Mouse (Mus musculus) heart, embryonic 10.5 days (tissue): ENCODE results near the gene Gm45716. TPM values are rescaled to one million over a fixed set of nuclear protein-coding genes. Genes with fewer than 3 reads are reported as not detected.

Experiments
- DNase-seq: peaks from one replicate; pipeline ENCODE4 v3.0.0-alpha.2; 2017; ENCODE audit warnings: low spot score
- H3K27ac ChIP-seq: fragments of 300-500 bp; sonication (generic); 2 replicates; pipeline ENCODE4 v1.5.1; 2016; ENCODE audit warnings: mild to moderate bottlenecking
- H3K27me3 ChIP-seq: fragments of 300-500 bp; sonication (generic); 2 replicates; pipeline ENCODE4 v1.6.1; 2016; ENCODE audit warnings: mild to moderate bottlenecking; ENCODE audit not compliant: poor library complexity, insufficient read depth, severe bottlenecking
- H3K36me3 ChIP-seq: fragments of 300-500 bp; sonication (generic); 2 replicates; pipeline ENCODE4 v1.6.1; 2016; ENCODE audit warnings: mild to moderate bottlenecking, moderate library complexity
- H3K4me1 ChIP-seq: fragments of 300-500 bp; sonication (generic); 2 replicates; pipeline ENCODE4 v1.6.1; 2016; ENCODE audit warnings: mild to moderate bottlenecking
- H3K4me3 ChIP-seq: fragments of 300-500 bp; sonication (generic); 2 replicates; pipeline ENCODE4 v1.5.1; 2016; ENCODE audit warnings: mild to moderate bottlenecking, moderate library complexity
- H3K9me3 ChIP-seq: fragments of 300-500 bp; sonication (generic); 2 replicates; pipeline ENCODE4 v1.6.1; 2016; ENCODE audit warnings: mild to moderate bottlenecking, moderate library complexity
- WGBS: fragments of 180-500 bp; shearing (Covaris S2); methylation state at CpG from one replicate; pipeline ENCODE4 v1.1.7; 2016; 5-methylcytosine and 5-hydroxymethylcytosine counted together
- polyA plus RNA-seq: library from polyadenylated mRNA; unstranded; fragments of >200 nt; fragmentation: Nextera tagmentation; extraction: Ambion mirVana; gene quantifications from 2 replicates; pipeline ENCODE4 v1.2.1, GENCODE M21; 2016

Gene Gm45716
- polyA plus RNA-seq, 1 experiment from 2014 or later: 47.3 TPM

GRCm38 (mm10) chr11:90246676-90247075 is 59.2 kb downstream of the Gm45716 start:
- no peak for DNase-seq
- H3K36me3 ChIP-seq: no peaks in the 10 kb centered on the region
- no peaks in the 10 kb centered on the region for H3K27me3 ChIP-seq
- WGBS: 79% methylated on average over 4 of the region's 4 CpGs
- no peak overlapping the region for H3K27ac ChIP-seq
- H3K4me1 ChIP-seq: peaks cover 15% of the 10 kb centered on the region
- H3K9me3 ChIP-seq: no peaks in the 10 kb centered on the region
- no peak overlapping the region for H3K4me3 ChIP-seq

GRCm38 (mm10) chr11:90247793-90248192 is 60.3 kb downstream of the Gm45716 start:
- WGBS: 55% methylated on average over 4 of the region's 4 CpGs
- no peak for DNase-seq
- no peaks in the 10 kb centered on the region for H3K9me3 ChIP-seq

GRCm38 (mm10) chr11:90249025-90249650 is 61.7 kb downstream of the Gm45716 start, which contains the start of gene Mmd:
Mmd (plus strand) TSS chr11:90249456.
- peak within 1 kb of the TSS; percentile 94 for H3K4me3 ChIP-seq
- peaks cover 35% of the 10 kb centered on the region for H3K4me1 ChIP-seq
- H3K27ac ChIP-seq: peak within 1 kb of the TSS; percentile 98
- peak; percentile 99 for DNase-seq
- H3K36me3 ChIP-seq: 0 out of 2 replicates have a peak, but pooled peaks cover 4% of the 10 kb centered on the region
- no peaks in the 10 kb centered on the region for H3K27me3 ChIP-seq
- no peaks in the 10 kb centered on the region for H3K9me3 ChIP-seq
- WGBS: under 1% methylated on average over 42 of the region's 51 CpGs

More at GRCm38 (mm10) chr11:90247793-90248192, 60.3 kb downstream of the Gm45716 start:
- H3K4me3 ChIP-seq: no peak overlapping the region
- H3K27ac ChIP-seq: no peak overlapping the region
- H3K27me3 ChIP-seq: no peaks in the 10 kb centered on the region
- peaks cover 24% of the 10 kb centered on the region for H3K4me1 ChIP-seq
- 0 out of 2 replicates have a peak, but pooled peaks cover under 1% of the 10 kb centered on the region for H3K36me3 ChIP-seq

GRCm38 (mm10) chr11:90249701-90250141 is 62.2 kb downstream of the Gm45716 start:
- Histone ChIP-seq H3K27me3 (no peaks in the 10 kb centered on the region), H3K4me3 (peak overlapping the region; percentile 94), H3K9me3 (no peaks in the 10 kb centered on the region), H3K4me1 (peaks cover 41% of the 10 kb centered on the region), H3K27ac (peak overlapping the region; percentile 98), H3K36me3 (0 out of 2 replicates have a peak, but pooled peaks cover 4% of the 10 kb centered on the region)
- DNase-seq: no peak
- WGBS: 0% methylated on average over 22 of the region's 22 CpGs

GRCm38 (mm10) chr11:90250189-90250588 is 62.7 kb downstream of the Gm45716 start:
- H3K4me1 ChIP-seq: peaks cover 46% of the 10 kb centered on the region

GRCm38 (mm10) chr11:90250730-90251129 is 63.2 kb downstream of the Gm45716 start:
- WGBS: 40% methylated on average over 7 of the region's 7 CpGs
- Histone ChIP-seq H3K4me3 (peak overlapping the region; percentile 94), H3K4me1 (peaks cover 51% of the 10 kb centered on the region), H3K36me3 (0 out of 2 replicates have a peak, but pooled peaks cover 4% of the 10 kb centered on the region), H3K27me3 (no peaks in the 10 kb centered on the region), H3K9me3 (no peaks in the 10 kb centered on the region), H3K27ac (peak overlapping the region; percentile 98)
- DNase-seq: no peak

More at GRCm38 (mm10) chr11:90250189-90250588, 62.7 kb downstream of the Gm45716 start:
- H3K9me3 ChIP-seq: no peaks in the 10 kb centered on the region
- H3K4me3 ChIP-seq: peak overlapping the region; percentile 94
- peak overlapping the region; percentile 98 for H3K27ac ChIP-seq
- DNase-seq: no peak
- under 1% methylated on average over 9 of the region's 9 CpGs for WGBS
- 0 out of 2 replicates have a peak, but pooled peaks cover 4% of the 10 kb centered on the region for H3K36me3 ChIP-seq
- H3K27me3 ChIP-seq: no peaks in the 10 kb centered on the region

GRCm38 (mm10) chr11:90251923-90252322 is 64.4 kb downstream of the Gm45716 start:
- peak overlapping the region; percentile 98 for H3K27ac ChIP-seq
- DNase-seq: no peak
- H3K4me3 ChIP-seq: peak overlapping the region; percentile 94
- 9% methylated on average over 2 of the region's 2 CpGs for WGBS
- no peaks in the 10 kb centered on the region for H3K27me3 ChIP-seq
- peaks cover 62% of the 10 kb centered on the region for H3K4me1 ChIP-seq
- H3K9me3 ChIP-seq: no peaks in the 10 kb centered on the region
- H3K36me3 ChIP-seq: 0 out of 2 replicates have a peak, but pooled peaks cover 5% of the 10 kb centered on the region

- H3K27ac ChIP-seq: peak overlapping the region; percentile 98
- H3K27me3 ChIP-seq: no peaks in the 10 kb centered on the region
- peak overlapping the region; percentile 94 for H3K4me3 ChIP-seq
- WGBS: 39% methylated on average over 8 of the region's 8 CpGs
- peaks cover 10% of the 10 kb centered on the region for H3K36me3 ChIP-seq
- no peaks in the 10 kb centered on the region for H3K9me3 ChIP-seq
- no peak for DNase-seq
- H3K4me1 ChIP-seq: peaks cover 66% of the 10 kb centered on the region
Observed at GRCm38 (mm10) chr11:90252366-90252765, 64.9 kb downstream of the Gm45716 start.

- H3K9me3 ChIP-seq: no peaks in the 10 kb centered on the region
- 86% methylated on average over 3 of the region's 3 CpGs for WGBS
- H3K27me3 ChIP-seq: no peaks in the 10 kb centered on the region
- no peak overlapping the region for H3K4me3 ChIP-seq
- peak overlapping the region; percentile 94 for H3K27ac ChIP-seq
- peaks cover 14% of the 10 kb centered on the region for H3K36me3 ChIP-seq
- no peak for DNase-seq
- H3K4me1 ChIP-seq: peaks cover 75% of the 10 kb centered on the region
Observed at GRCm38 (mm10) chr11:90254536-90254935, 67.1 kb downstream of the Gm45716 start.

GRCm38 (mm10) chr11:90255687-90256086 is 68.2 kb downstream of the Gm45716 start:
- peaks cover 75% of the 10 kb centered on the region for H3K4me1 ChIP-seq
- peak; percentile 95 for DNase-seq
- no peaks in the 10 kb centered on the region for H3K27me3 ChIP-seq
- peak overlapping the region; percentile 94 for H3K27ac ChIP-seq
- H3K4me3 ChIP-seq: peak overlapping the region; percentile 38
- 40% methylated on average over 6 of the region's 6 CpGs for WGBS
- no peaks in the 10 kb centered on the region for H3K9me3 ChIP-seq
- H3K36me3 ChIP-seq: peaks cover 25% of the 10 kb centered on the region

- Histone ChIP-seq H3K9me3 (no peaks in the 10 kb centered on the region), H3K27ac (peak overlapping the region; percentile 94), H3K36me3 (peaks cover 38% of the 10 kb centered on the region), H3K4me1 (peaks cover 69% of the 10 kb centered on the region), H3K27me3 (no peaks in the 10 kb centered on the region), H3K4me3 (no peak overlapping the region)
- DNase-seq: no peak
- 65% methylated on average over 16 of the region's 16 CpGs for WGBS
Observed at GRCm38 (mm10) chr11:90256833-90257525, 69.5 kb downstream of the Gm45716 start.

GRCm38 (mm10) chr11:90258321-90258927 is 70.9 kb downstream of the Gm45716 start:
- H3K9me3 ChIP-seq: no peaks in the 10 kb centered on the region
- no peak overlapping the region for H3K4me3 ChIP-seq
- 48% methylated on average over 10 of the region's 10 CpGs for WGBS
- peaks cover 48% of the 10 kb centered on the region for H3K36me3 ChIP-seq
- DNase-seq: no peak
- no peaks in the 10 kb centered on the region for H3K27me3 ChIP-seq
- H3K27ac ChIP-seq: peak overlapping the region; percentile 94; the same call in 1 of the 2 replicates
- H3K4me1 ChIP-seq: peaks cover 56% of the 10 kb centered on the region
